Mouse (Mus musculus) MEL (cell line): ENCODE measurements at regions not wholly inside any gene's neighbourhood (a gene's known extent, or its start where the extent isn't known, plus 50 kb on each side); places are given as distances from the start of the nearest gene placed in this dataset.

Experiments used
- CTCF ChIP-seq, 3 experiments: IDR thresholded peaks in 2 of 3; conservative IDR thresholded peaks in 1 of 3; 2 replicates each; pipeline ENCODE4 v1.5.1; 2011 to 2012; ENCODE audit warnings: low read length in 3 of 3, low read depth in 2 of 3, mild to moderate bottlenecking in 2 of 3, improper control_type of control experiment in 1 of 3, inconsistent platforms in 1 of 3, mixed read lengths in 1 of 3, moderate library complexity in 1 of 3; ENCODE audit not compliant: control insufficient read depth in 1 of 3, insufficient read depth in 1 of 3, poor library complexity in 1 of 3, severe bottlenecking in 1 of 3
- EP300 ChIP-seq, 2 experiments: IDR thresholded peaks; 2 replicates each; pipeline ENCODE4 v1.6.1; 2011; ENCODE audit warnings: improper control_type of control experiment in 2 of 2, low read length in 2 of 2, low read depth in 1 of 2, mild to moderate bottlenecking in 1 of 2
- NELFE ChIP-seq: IDR thresholded peaks from 2 replicates; pipeline ENCODE4 v1.6.1; 2011; ENCODE audit warnings: low read depth, low read length, improper control_type of control experiment
- POLR2AphosphoS2 ChIP-seq: IDR thresholded peaks from 2 replicates; pipeline ENCODE4 v1.6.1; 2011; ENCODE audit warnings: low read length, improper control_type of control experiment
- POLR2AphosphoS5 ChIP-seq: IDR thresholded peaks from 2 replicates; pipeline ENCODE4 v1.6.1; 2012; ENCODE audit warnings: low read depth, borderline replicate concordance, mild to moderate bottlenecking, inconsistent platforms, low read length, moderate library complexity, mixed read lengths

DNA sequence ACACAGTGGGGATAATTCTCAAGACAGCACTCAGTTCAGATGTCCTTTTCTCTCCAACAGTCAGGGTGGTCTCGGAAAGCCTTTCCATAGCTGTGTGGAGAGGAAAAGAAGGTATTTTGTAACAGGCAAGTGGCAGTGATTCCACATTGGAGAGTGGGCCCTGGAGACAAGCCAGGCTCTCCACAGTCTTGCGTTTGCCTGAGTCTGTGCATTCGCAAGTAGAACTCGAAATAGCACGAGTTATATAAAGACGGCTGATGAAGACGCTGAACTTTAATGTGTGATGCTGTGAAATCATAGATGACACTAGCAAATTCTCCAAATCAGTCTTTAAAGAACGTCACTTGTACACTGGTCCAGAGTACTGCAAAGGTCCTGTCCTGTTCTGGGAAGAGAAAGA, 244.6 kb downstream of the Hivep2 start:
- TF ChIP-seq NELFE (no peak), CTCF (IDR thresholded peaks at IDR 0.05 in 2 of 3, conservative IDR thresholded peaks at IDR 0.05 in 1 of 3; ENCODE audit: control insufficient read depth in 1 of 3, insufficient read depth in 1 of 3, low read depth in 2 of 3, low read length in 3 of 3, poor library complexity in 1 of 3, severe bottlenecking in 1 of 3) (no peak), POLR2AphosphoS5 (no peak), POLR2AphosphoS2 (no peak), EP300 (IDR thresholded peaks at IDR 0.05; ENCODE audit: low read depth in 1 of 2, low read length in 2 of 2) (no peak)
